Mouse (Mus musculus) intestine, postnatal 0 days (tissue): Measurements from ENCODE around the gene Stmn1. TPM values are rescaled to one million over a fixed set of nuclear protein-coding genes. Genes with fewer than 3 reads are reported as not detected.
A peak's percentile ranks its signal among the peaks of the same experiment; 100 is the strongest.
"Not testable (repeated sequence)": the region's sequence is repeated elsewhere in the genome, so short reads cannot be mapped to it uniquely, and the experiment has no call there.

Experiments used
- ATAC-seq: fragments of 200-750 bp; cut with Nextera tagmentation; 2 replicates; pipeline ENCODE4 v1.8.0; 2017; ENCODE audit warnings: mild to moderate bottlenecking, moderate TSS enrichment, moderate library complexity
- H3K27ac ChIP-seq: fragments of 300-500 bp; sonication (generic); 2 replicates; pipeline ENCODE4 v1.5.1; 2014; ENCODE audit warnings: mild to moderate bottlenecking, low read depth, low read length, moderate library complexity
- H3K27me3 ChIP-seq: fragments of 300-500 bp; sonication (generic); replicated peaks from 2 replicates; pipeline ENCODE4 v1.6.1; 2014; ENCODE audit warnings: low read length, mixed read lengths; ENCODE audit not compliant: control insufficient read depth, insufficient read depth
- H3K36me3 ChIP-seq: fragments of 300-500 bp; sonication (generic); 2 replicates; pipeline ENCODE4 v1.6.1; 2014; ENCODE audit warnings: mild to moderate bottlenecking, moderate library complexity; ENCODE audit not compliant: control insufficient read depth, insufficient read depth
- H3K4me1 ChIP-seq: fragments of 300-500 bp; sonication (generic); replicated peaks from 2 replicates; pipeline ENCODE4 v1.6.1; 2014; ENCODE audit warnings: antibody characterized with exemption, low read length, mixed read lengths; ENCODE audit not compliant: control insufficient read depth, insufficient read depth
- H3K4me2 ChIP-seq: fragments of 300-500 bp; sonication (generic); replicated peaks from 2 replicates; pipeline ENCODE4 v1.6.1; 2014; ENCODE audit warnings: low read depth, mild to moderate bottlenecking, moderate library complexity
- H3K4me3 ChIP-seq: fragments of 300-500 bp; sonication (generic); 2 replicates; pipeline ENCODE4 v1.5.1; 2014; ENCODE audit warnings: low read depth, low read length
- H3K9ac ChIP-seq: fragments of 300-500 bp; sonication (generic); 2 replicates; pipeline ENCODE4 v1.6.1; 2014; ENCODE audit warnings: mild to moderate bottlenecking, low read depth, low read length
- H3K9me3 ChIP-seq: fragments of 300-500 bp; sonication (generic); 2 replicates; pipeline ENCODE4 v1.6.1; 2016; ENCODE audit warnings: mixed run types; ENCODE audit not compliant: control insufficient read depth
- CTCF ChIP-seq: sonication (generic); IDR thresholded peaks from 2 replicates; pipeline ENCODE4 v1.5.1; 2016; ENCODE audit warnings: low read depth, mild to moderate bottlenecking, control low read depth, antibody characterized with exemption, moderate library complexity
- WGBS: fragments of 180-500 bp; shearing (Covaris S2); extraction: QIAGEN DNeasy Blood & Tissue Kit; methylation state at CpG from one replicate; pipeline ENCODE4 v1.1.7; 2014; 5-methylcytosine and 5-hydroxymethylcytosine counted together
- polyA plus RNA-seq: library from polyadenylated mRNA; unstranded; fragments of >200 nt; fragmentation: Nextera tagmentation; extraction: Ambion mirVana; gene quantifications from 2 replicates; pipeline ENCODE4 v1.2.1, GENCODE M21; 2015

Stmn1 gene
- polyA plus RNA-seq, 1 experiment from 2014 or later = 412 TPM

DNA sequence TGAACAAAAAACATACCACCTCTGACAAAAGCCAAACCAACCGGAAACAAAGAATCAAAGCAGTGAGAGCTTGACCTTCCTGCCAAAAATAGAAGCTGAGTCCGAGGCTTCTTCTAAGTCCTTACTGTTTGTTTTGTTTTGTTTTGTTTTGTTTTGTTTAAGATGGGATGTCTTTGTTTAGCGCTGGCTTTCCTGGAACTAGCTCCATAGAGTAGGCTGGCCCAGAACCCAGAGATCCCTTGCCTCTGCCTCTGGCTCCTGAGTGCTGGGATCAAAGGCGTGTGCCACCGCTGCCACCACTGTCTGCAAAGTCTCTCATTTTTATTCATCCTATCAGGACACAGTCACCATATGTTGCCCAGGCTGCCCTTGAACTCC is 27.4 kb downstream of the Stmn1 start:
- Histone ChIP-seq H3K4me1 (peaks cover 26% of the 10 kb centered on the region; the same call in 1 of the 2 replicates), H3K9ac (no peak overlapping the region), H3K36me3 (no peaks in the 10 kb centered on the region), H3K27ac (peak overlapping the region; percentile 85), H3K9me3 (no peaks in the 10 kb centered on the region), H3K27me3 (no peaks in the 10 kb centered on the region), H3K4me3 (no peak overlapping the region), H3K4me2 (no peak overlapping the region)
- WGBS = 72% methylated on average over 5 of the region's 5 CpGs
- no peak for ATAC-seq
- TF ChIP-seq CTCF = no peak

DNA sequence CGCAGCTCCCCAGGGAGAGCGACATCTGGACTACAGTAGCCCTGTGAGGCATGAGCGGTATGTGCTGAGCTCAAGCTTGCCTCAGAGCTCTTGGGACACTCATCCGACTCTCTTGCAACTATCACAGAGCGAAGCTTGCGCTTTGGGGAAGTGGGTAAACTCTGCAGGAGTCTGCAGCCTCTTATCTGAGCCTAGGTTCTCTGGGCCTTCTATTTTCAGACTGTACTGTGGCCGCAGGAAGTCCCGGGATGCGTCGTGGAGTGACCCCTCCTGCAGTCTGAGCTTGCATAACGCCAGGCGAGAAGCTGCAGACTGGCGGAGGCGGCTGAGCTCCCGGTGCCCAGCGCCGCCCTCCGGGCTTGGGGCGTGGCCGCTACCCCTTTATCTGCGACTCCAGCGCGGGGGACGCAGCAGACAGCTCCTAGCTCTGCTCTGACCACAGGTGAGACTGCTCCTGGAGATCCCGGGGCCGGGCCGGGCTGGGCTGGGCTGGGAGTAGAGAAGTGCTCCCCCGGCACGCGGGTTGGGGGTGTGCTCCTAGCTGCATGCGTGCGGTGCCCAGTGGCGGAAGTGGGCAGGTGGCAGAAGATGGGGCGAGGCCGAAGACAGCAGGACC is 28.6 kb downstream of the Stmn1 start, which contains the start of gene Paqr7:
Paqr7 (plus strand) TSS at position 103 of the 616 bp plus-strand sequence.
- H3K4me3 ChIP-seq = peak within 1 kb of the TSS; percentile 46
- H3K4me2 ChIP-seq = peak within 1 kb of the TSS; percentile 86
- WGBS = 6% methylated on average over 35 of the region's 35 CpGs
- peak; percentile 27; the same call in 1 of the 2 replicates for TF ChIP-seq CTCF
- peak within 1 kb of the TSS; percentile 85 for H3K27ac ChIP-seq
- H3K36me3 ChIP-seq = no peaks in the 10 kb centered on the region
- H3K27me3 ChIP-seq = no peaks in the 10 kb centered on the region
- peaks cover 21% of the 10 kb centered on the region; the same call in 1 of the 2 replicates for H3K4me1 ChIP-seq
- ATAC-seq = peak; percentile 46
- H3K9me3 ChIP-seq = no peaks in the 10 kb centered on the region
- H3K9ac ChIP-seq = peak within 1 kb of the TSS; percentile 62

DNA sequence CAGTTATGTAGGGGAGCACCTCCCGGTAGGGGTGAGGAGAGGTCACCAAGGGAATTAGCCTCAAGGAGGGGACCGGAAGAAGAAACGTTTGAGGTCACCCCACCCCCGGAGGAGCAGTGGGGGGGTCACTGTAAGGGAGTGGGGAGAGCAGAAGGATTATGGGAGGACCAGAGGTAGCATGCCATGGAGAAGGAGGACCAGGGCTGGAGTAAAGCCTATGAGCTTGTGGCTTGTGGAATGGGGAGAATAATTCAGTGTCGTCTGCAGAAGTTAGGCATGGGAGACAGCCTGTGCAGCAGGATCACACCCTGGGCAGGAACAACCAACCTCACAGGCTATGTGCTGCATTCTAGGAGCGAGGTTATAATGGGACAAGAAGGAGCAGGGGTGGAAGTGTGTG is 29.1 kb downstream of the Stmn1 start:
- peaks cover 20% of the 10 kb centered on the region; the same call in 1 of the 2 replicates for H3K4me1 ChIP-seq
- peak overlapping the region; percentile 86 for H3K4me2 ChIP-seq
- peak overlapping the region; percentile 62 for H3K9ac ChIP-seq
- no peaks in the 10 kb centered on the region for H3K36me3 ChIP-seq
- peak overlapping the region; percentile 46 for H3K4me3 ChIP-seq
- H3K27ac ChIP-seq = peak overlapping the region; percentile 85
- no peak for ATAC-seq
- no peaks in the 10 kb centered on the region for H3K9me3 ChIP-seq
- no peaks in the 10 kb centered on the region for H3K27me3 ChIP-seq
- no peak for TF ChIP-seq CTCF
- WGBS = 11% methylated on average over 6 of the region's 6 CpGs

DNA sequence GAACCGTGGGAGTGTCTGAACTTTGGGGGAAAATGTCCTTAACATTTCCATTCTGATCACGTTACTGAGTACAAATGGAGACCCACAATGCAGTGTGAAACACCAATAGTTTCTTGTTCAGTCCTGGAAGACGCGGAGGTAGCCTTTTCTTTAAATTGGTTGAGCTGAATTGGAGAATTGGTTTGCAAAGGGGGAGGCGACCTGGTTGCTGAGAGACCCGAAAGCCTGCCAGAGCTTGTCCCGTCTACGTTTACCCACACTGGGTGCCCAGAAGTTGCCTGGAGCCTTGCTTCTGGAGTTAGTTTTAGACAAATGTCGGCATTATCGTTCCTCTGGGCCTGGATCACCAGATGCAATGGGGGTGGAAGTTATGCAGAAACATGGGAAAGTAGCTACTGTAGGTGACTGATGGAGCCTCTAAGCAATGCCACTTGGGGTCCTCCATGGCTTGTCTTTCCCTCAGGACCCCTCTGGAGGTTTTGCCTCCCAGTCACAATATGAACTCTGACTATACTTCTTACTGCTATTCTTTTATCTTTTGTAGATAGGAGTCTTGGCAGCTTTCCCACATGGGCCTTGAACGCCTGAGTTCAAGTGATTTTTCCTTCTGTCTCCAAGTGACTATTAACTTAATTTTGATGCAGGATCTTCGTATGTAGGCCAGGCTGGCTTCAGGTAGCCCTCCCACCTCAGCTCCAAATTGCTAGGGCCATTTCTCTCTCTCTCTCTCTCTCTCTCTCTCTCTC is 30.0 kb downstream of the Stmn1 start:
- peak overlapping the region; percentile 86 for H3K4me2 ChIP-seq
- H3K4me3 ChIP-seq = peak overlapping the region; percentile 46
- H3K4me1 ChIP-seq = peaks cover 20% of the 10 kb centered on the region; the same call in 1 of the 2 replicates
- TF ChIP-seq CTCF = no peak
- peak overlapping the region; percentile 31; the same call in 1 of the 2 replicates for H3K9ac ChIP-seq
- WGBS = 69% methylated on average over 12 of the region's 12 CpGs
- H3K27me3 ChIP-seq = no peaks in the 10 kb centered on the region
- H3K27ac ChIP-seq = no peak overlapping the region
- ATAC-seq = no peak
- no peaks in the 10 kb centered on the region for H3K36me3 ChIP-seq
- H3K9me3 ChIP-seq = no peaks in the 10 kb centered on the region

DNA sequence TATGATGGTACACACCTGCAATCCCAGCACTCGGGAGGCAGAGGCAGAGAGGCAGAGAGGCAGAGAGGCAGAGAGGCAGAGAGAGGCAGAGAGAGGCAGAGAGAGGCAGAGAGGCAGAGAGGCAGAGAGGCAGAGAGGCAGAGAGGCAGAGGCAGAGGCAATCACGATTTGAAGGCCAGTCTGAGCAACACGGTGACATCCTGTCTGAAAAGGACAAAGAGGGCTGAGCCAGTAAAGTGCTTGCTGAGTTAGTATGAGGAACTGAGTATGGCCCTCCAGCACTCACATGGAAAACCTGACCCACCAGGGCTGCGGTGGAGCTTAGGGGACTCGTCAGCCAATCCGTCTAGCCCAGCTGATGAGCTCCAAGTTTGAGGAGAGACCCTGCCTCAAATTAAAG is 30.9 kb downstream of the Stmn1 start:
- H3K27ac ChIP-seq, ATAC-seq, H3K4me3 ChIP-seq, H3K36me3 ChIP-seq, H3K27me3 ChIP-seq, H3K9ac ChIP-seq, H3K9me3 ChIP-seq: not testable (repeated sequence)
- H3K4me2 ChIP-seq = peak overlapping the region; percentile 86; the same call in 1 of the 2 replicates
- WGBS = 78% methylated on average over 6 of the region's 6 CpGs
- H3K4me1 ChIP-seq = peaks cover 15% of the 10 kb centered on the region; the same call in 1 of the 2 replicates

DNA sequence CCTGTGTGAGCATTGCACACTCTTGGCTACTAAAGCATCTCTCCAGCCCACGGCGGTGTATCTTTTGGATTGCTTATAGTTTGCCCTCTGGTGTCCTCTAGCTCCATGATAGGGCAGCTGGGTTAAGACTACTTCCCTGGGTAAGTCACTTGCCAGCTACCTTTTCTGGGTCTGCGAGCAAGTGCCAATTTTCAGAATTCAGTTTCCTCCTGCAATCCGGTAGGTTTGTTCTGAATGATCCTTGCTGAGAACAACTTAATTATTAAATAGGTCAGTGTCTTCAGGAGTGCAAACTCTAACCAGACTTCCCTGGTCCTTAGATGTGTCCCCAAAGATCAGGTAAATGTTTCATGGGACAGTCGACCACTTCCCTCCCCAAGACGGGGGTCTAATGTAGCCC is 33.0 kb downstream of the Stmn1 start:
- no peaks in the 10 kb centered on the region for H3K9me3 ChIP-seq
- ATAC-seq = no peak
- TF ChIP-seq CTCF = no peak
- H3K4me1 ChIP-seq = peaks cover 8% of the 10 kb centered on the region; the same call in 1 of the 2 replicates
- no peak overlapping the region for H3K9ac ChIP-seq
- 88% methylated on average over 6 of the region's 6 CpGs for WGBS
- no peak overlapping the region for H3K27ac ChIP-seq
- H3K27me3 ChIP-seq = no peaks in the 10 kb centered on the region
- H3K4me2 ChIP-seq = no peak overlapping the region
- H3K4me3 ChIP-seq = no peak overlapping the region
- no peaks in the 10 kb centered on the region for H3K36me3 ChIP-seq
